Mouse (Mus musculus): ENCODE measurements around the gene Mpdu1.
"Not testable (repeated sequence)": the region's sequence is repeated elsewhere in the genome, so short reads cannot be mapped to it uniquely, and the experiment has no call there.

Mpdu1 gene

DNA sequence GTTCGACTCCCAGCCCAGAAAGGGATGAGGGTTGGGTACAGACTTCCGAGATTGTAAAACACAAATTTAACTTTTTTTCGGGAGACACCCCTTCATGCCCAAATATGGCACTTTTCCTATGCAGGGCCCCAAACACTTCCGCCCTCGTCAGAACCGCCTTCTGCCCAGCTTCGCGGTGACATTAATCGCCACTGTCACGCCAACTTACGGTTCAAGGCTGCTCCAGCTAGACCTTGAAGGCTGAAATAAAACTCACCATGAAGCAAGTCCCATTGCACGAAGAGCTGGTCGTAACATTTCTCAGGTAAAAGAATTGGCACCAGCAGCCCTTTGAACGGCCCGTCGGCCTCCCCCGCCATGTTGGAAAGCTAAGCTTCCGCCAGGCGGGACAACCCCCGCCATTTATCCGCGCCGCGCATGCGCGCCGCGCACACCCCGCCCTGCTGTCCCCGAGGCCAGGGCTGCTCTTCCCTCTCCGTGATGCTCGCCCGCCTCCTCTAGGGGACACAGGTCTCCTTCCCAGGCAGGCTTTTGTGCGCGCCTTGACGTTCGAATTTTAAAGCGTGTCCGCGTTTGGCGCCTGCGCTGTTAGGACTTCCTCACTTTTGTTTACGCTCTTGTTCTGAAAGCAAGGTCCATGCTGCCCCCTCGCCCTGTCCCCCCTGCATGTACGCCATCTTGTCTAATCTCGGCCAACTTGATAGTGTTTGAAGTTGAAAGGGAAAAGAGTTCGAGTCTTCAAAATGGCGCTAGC, at the start of gene Mpdu1:
Mpdu1 (minus strand) TSS at position 430 of the 754 bp plus-strand sequence.
- peak; percentile 97 for DNase-seq (ENCODE audit: low read depth, low spot score)

- DNase-seq (ENCODE audit: low read depth, low spot score) = no peak
Measured at GRCm38 (mm10) chr11:69711082-69711481, 48.6 kb upstream of the Mpdu1 start.

- DNase-seq (ENCODE audit: low read depth, low spot score) = no peak
Measured at GRCm38 (mm10) chr11:69710470-69710869, 48.0 kb upstream of the Mpdu1 start.

DNA sequence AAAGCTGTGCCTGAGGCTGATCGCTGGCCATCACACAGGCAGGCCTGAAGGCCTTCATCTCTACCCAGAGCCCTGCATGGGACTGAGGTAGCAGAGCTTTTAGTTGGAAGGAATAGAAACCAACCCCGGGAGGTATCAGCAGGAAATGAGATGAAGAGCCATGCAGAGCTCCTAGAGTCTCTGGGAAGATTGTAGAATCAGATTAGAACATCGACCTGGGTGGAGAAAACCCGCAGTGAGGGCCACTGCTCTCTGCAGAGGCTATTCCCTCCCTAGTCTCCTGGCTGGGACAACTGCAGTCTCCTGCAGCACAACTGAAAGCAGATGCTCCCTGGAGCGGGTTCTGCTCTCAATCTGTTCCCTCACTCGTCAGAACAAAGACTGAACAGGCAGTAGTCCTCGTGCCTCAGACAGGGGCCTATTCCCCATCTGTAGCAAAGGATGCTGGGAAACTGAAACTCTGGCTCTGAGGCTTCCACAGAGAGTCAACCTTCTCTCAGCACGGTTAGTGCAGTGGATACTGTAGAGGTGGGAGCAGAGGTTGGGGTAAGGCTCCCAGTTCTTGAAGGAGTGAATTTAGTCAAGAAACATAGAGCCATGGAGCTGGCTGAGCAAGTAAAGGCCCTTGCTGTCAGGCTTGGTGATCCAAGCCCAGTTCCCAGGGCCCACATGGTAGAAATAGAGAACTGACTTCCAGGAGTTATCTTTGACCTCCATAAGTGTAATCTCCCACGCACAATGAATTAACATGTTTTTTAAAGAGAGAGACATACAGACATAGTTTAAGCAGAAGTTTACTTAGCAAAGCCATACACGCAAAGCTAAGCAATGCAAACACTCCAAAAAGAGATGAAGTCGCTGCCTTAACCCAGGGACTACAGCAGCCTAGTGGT, 47.4 kb upstream of the Mpdu1 start:
- DNase-seq (ENCODE audit: low read depth, low spot score) = no peak

DNA sequence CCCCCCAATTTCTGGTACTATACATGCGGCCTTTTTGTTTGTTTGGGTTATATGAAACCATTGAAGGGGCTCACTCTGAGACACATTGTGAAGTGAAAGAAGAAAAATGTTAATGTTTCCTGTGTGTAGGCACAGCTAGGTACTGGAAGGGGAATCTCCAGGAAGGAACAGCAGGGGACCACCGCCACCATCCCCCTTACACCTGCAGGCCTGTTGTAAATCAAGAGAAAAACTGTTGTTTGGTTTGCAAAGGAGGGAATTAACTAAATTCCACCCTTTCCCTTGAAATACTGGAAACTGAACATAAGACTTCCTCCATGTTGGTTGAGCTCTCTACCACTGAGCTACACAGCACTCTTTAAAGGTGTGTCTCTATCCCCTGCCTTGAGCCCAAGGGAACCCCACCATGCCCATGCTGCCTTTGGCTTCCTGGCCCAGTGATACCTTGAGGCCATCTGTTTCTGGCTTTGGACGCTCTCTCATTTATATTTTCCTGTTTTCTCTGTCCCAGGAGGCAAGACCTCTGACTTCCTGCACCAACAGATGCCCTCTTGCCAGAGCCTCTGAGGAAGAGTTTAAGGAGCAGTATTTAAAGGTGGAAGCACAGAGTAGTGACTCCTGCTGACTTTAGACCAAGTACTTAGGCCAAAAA, 46.3 kb upstream of the Mpdu1 start:
- DNase-seq (ENCODE audit: low read depth, low spot score) = no peak

DNA sequence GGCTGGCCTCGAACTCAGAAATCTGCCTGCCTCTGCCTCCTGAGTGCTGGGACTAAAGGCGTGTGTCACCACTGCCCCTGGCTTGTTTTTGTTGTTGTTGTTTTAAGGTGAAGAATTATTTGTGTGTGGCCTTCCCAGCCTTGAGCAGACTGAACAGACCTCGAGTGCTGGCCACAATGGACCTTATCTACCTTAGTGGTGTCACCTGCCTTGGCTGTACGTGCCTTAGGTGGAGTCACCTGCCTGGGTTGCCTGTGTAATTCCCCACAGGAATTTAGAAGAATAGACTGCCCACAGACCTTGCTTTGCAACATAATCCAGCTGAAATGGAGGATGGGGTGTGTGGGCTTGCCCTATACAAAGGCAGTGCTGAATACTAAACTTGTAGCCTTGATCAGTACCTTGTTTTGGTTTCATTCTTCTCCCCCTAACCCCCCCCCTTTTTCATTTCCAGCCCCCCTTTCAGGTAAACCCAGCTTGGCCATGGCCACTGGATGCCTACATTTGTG, 45.5 kb upstream of the Mpdu1 start:
- no peak for DNase-seq (ENCODE audit: low read depth, low spot score)

GRCm38 (mm10) chr11:69707480-69707847, 45.0 kb upstream of the Mpdu1 start:
- DNase-seq (ENCODE audit: low read depth, low spot score) = no peak

- no peak for DNase-seq (ENCODE audit: low read depth, low spot score)
Measured at GRCm38 (mm10) chr11:69706775-69707479, 44.5 kb upstream of the Mpdu1 start.

DNA sequence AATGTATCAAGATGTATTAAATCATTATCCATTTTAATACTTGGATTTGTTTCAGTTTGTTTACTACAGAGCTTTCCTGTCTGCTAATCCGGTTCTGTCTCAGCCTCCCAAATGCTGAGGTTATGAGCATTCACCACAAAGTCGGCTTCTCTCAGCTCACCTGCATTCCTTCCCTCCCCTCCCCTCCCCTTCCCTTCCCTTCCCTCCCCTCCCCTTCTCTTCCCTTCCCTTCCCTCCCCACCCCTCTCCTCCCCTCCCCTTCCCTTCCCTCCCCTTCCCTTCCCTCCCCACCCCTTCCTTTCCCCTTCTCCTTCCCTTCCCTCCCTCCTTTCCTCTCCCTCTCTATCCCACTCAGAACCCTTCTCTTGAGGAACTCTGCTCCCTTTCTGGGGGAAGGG, 42.2 kb upstream of the Mpdu1 start:
- no peak for DNase-seq (ENCODE audit: low read depth, low spot score)

- no peak for DNase-seq (ENCODE audit: low read depth, low spot score)
Measured at GRCm38 (mm10) chr11:69703814-69704612, 41.6 kb upstream of the Mpdu1 start.

- DNase-seq (ENCODE audit: low read depth, low spot score) = not testable (repeated sequence)
Measured at GRCm38 (mm10) chr11:69703381-69703780, 40.9 kb upstream of the Mpdu1 start.

DNA sequence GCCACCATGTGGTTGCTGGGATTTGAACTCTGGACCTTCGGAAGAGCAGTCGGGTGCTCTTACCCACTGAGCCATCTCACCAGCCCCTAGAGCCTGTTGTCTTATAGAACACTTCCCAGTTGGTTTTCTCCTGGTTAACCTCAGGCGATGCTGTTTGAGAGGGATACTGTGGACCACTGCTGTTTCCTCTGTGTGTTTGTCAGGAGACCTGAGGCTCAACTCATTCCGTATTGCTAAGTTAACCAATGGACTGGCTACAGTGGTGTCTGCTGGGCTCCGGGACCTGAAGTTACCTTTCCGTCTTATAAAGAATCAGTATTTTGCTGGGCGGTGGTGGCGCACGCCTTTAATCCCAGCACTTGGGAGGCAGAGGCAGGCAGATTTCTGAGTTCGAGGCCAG, 40.4 kb upstream of the Mpdu1 start:
- not testable (repeated sequence) for DNase-seq (ENCODE audit: low read depth, low spot score)

DNA sequence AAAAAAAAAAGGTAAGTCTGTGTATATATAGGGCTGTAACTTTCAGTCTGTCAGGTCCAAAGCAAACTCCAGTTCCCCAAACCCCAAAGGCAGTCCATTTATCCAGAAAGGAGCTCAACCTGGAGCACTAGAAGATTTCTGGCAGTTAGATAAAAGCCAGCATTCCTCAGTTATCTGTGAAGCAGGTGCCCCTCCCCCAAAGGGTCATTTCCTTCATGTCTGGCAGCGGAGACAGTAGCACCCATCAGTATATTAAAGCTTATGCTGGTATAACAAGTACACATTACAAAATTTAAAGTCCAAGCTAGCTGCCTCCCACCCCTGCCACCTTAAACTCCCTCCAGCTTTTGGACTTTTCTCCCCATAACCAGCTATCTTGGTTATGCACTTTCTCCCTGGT, 37.2 kb upstream of the Mpdu1 start:
- DNase-seq (ENCODE audit: low read depth, low spot score) = no peak

- no peak for DNase-seq (ENCODE audit: low read depth, low spot score)
Measured at GRCm38 (mm10) chr11:69698574-69698973, 36.1 kb upstream of the Mpdu1 start.

DNA sequence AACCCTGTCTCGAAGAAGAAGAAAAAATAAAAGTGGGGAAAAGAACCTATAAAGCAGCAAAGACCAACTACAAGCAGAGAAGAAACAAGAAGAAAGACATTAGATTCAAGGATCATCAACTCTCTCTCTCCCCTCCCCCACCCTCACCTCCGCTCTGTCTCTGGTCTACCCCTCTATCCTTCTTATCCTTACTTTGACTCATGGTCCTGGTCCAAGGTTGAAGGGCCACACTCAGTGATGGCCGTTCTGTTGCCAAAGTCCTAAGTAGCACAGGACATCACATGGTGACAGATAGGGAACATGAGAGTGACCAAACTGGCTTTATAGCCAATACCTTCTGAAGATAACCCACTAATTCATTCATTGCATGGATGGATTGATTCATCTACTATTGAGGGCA, 35.0 kb upstream of the Mpdu1 start:
- no peak for DNase-seq (ENCODE audit: low read depth, low spot score)

DNA sequence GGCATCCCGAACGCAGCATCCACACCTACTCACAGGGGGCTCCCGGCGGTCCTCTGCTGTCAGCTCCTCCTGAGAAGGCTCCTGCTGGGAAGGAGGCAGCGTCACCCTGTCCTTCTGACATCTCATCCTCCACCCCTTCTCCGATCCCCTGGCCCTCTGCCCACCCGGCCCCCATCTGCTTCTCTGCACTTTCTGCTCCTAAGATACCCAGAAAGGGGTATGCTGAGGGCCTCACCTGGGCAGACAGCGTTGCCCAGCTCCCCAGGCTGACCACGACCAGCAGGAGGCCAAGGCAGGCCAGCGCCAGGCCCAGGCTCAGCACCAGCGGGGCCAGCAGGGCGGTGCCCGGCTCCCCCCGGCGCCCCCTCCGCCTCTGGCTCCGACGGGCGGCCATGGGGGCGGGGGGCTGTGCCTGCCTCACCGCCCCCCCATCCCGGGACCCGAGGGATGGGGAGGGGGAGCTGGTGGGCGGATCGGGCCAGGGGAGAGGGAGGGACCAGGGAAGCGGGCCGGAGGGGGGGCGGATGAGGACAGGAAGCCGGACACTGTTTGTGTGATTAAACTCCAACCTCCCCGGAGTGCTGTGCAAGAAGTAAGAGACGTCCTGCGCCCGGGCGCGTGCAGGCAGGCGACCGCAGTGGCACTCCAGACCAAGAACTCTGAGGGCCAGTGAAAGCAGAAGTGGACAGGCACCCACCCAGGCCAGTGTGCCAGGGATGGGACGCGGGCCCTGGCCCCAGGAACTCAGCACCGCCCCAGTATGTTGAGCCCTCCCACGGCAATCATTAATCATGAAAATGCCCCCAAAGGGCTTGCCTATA, 33.1 kb upstream of the Mpdu1 start, which contains the start of the genes Tnfsf12 and Tnfsfm13:
Tnfsf12 (minus strand) TSS at position 489 of the 821 bp plus-strand sequence.
Tnfsfm13 (minus strand) TSS at position 738 of the 821 bp plus-strand sequence.
- DNase-seq (ENCODE audit: low read depth, low spot score) = no peak

GRCm38 (mm10) chr11:69695046-69695360, 32.6 kb upstream of the Mpdu1 start:
- DNase-seq (ENCODE audit: low read depth, low spot score) = no peak

GRCm38 (mm10) chr11:69693421-69693965, 31.1 kb upstream of the Mpdu1 start:
- no peak for DNase-seq (ENCODE audit: low read depth, low spot score)

DNA sequence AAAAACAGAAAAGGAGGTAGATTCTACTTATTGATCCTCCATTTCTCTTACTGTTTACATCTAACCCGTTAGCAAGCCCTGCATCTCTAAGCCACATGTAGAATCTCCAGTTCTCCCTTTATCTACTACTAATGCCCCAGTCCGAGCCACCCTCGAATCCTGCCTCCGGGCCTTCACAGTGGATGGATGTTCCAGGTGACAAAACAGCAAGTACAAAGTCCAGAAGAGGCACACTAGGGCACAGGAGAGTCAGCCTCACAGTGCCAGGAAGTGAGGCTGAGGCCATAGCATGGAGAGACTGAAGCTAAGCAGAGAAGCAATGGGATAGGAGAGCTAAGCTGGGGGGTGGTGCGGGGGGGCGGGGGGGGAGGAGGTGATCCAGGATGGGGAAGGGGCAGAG, 30.4 kb upstream of the Mpdu1 start:
- no peak for DNase-seq (ENCODE audit: low read depth, low spot score)
